Mouse (Mus musculus) liver, embryonic 11.5 days (tissue): ENCODE measurements at regions not wholly inside any gene's neighbourhood (a gene's known extent, or its start where the extent isn't known, plus 50 kb on each side); places are given as distances from the start of the nearest gene placed in this dataset.

Experiments
- ATAC-seq: fragments of 200-750 bp; cut with Nextera tagmentation; replicated peaks from 2 replicates; pipeline ENCODE4 v1.8.0; 2017; ENCODE audit warnings: moderate number of reproducible peaks, mild to moderate bottlenecking, moderate TSS enrichment, moderate library complexity; ENCODE audit not compliant: low FRiP score
- DNase-seq: peaks from one replicate; pipeline ENCODE4 v3.0.0-alpha.2; 2017; ENCODE audit warnings: low spot score
- H3K27ac ChIP-seq: fragments of 300-500 bp; sonication (generic); 2 replicates; pipeline ENCODE4 v1.5.1; 2014; ENCODE audit warnings: mild to moderate bottlenecking, low read depth, low read length, control low read depth
- H3K27me3 ChIP-seq: fragments of 300-500 bp; sonication (generic); replicated peaks from 2 replicates; pipeline ENCODE4 v1.6.1; 2014; ENCODE audit warnings: low read length, mixed read lengths; ENCODE audit not compliant: control insufficient read depth, insufficient read depth
- H3K36me3 ChIP-seq: fragments of 300-500 bp; sonication (generic); 2 replicates; pipeline ENCODE4 v1.6.1; 2014; ENCODE audit warnings: mild to moderate bottlenecking, low read length, moderate library complexity, mixed read lengths; ENCODE audit not compliant: control insufficient read depth, insufficient read depth
- H3K4me1 ChIP-seq: fragments of 300-500 bp; sonication (generic); replicated peaks from 2 replicates; pipeline ENCODE4 v1.6.1; 2014; ENCODE audit warnings: low read length, mixed read lengths; ENCODE audit not compliant: control insufficient read depth, insufficient read depth
- H3K4me2 ChIP-seq: fragments of 300-500 bp; sonication (generic); 2 replicates; pipeline ENCODE4 v1.6.1; 2014; ENCODE audit warnings: mild to moderate bottlenecking, control low read depth, moderate library complexity
- H3K4me3 ChIP-seq: fragments of 300-500 bp; sonication (generic); 2 replicates; pipeline ENCODE4 v1.5.1; 2014; ENCODE audit warnings: low read depth, low read length, control low read depth
- H3K9ac ChIP-seq: fragments of 300-500 bp; sonication (generic); 2 replicates; pipeline ENCODE4 v1.6.1; 2014; ENCODE audit warnings: low read depth, low read length, control low read depth
- H3K9me3 ChIP-seq: fragments of 300-500 bp; sonication (generic); 2 replicates; pipeline ENCODE4 v1.6.1; 2016; ENCODE audit warnings: low read length, inconsistent platforms, mixed read lengths; ENCODE audit not compliant: control insufficient read depth
- WGBS: fragments of 180-500 bp; shearing (Covaris S2); extraction: QIAGEN DNeasy Blood & Tissue Kit; methylation state at CpG from one replicate; pipeline ENCODE4 v1.1.7; 2014; 5-methylcytosine and 5-hydroxymethylcytosine counted together

DNA sequence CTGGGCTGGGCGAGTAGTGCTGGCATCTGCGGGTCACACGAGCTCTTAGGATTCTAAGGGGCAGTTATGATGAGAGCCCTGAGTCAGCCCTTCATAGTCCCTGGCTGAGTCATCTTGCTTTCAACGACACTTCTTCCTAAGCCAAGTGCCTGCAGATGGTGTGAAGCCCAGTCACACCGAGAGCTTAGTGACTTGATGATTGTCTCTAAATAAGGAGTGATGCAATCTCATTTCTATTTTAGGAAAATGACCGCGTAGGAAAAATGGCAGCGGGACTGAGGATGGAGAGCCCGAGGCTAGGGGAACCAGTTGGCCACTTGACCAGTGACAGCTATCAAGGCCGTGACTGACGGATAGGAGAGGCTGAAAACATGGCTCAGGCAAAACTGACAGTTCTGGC is 277.6 kb downstream of the Rngtt start:
- WGBS = 52% methylated on average over 11 of the region's 11 CpGs
- Histone ChIP-seq H3K36me3 (no peaks in the 10 kb centered on the region), H3K27ac (no peak overlapping the region), H3K27me3 (no peaks in the 10 kb centered on the region), H3K4me2 (0 out of 2 replicates have a peak overlapping the region, but pooled peaks have one; percentile 59), H3K4me1 (peaks cover 5% of the 10 kb centered on the region; the same call in 1 of the 2 replicates), H3K9ac (no peak overlapping the region), H3K4me3 (no peak overlapping the region), H3K9me3 (no peaks in the 10 kb centered on the region)
- DNase-seq (no peak), ATAC-seq (no peak)

DNA sequence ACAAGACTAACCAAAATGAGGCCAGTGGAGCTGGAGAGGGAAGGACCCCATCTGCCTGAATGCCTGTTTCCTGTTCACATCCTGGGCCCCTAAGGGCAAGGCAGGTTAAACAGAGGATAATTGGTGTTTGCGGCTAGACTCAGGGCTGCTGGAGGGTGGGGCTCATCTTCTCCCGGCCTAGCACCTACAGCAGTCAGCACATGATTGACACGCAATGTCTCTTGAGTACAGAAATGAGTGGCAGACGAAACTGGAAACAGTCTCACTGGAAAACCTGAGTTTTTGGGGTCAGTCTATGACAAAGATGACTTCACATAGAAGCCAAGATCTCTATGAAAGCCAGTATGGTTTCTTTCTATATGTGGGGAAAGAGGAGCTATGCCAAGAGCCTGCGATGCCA is 278.0 kb downstream of the Rngtt start:
- no peaks in the 10 kb centered on the region for H3K27me3 ChIP-seq
- 65% methylated on average over 5 of the region's 5 CpGs for WGBS
- H3K4me1 ChIP-seq = peaks cover 5% of the 10 kb centered on the region; the same call in 1 of the 2 replicates
- no peak overlapping the region for H3K9ac ChIP-seq
- no peak overlapping the region for H3K4me2 ChIP-seq
- DNase-seq (no peak), ATAC-seq (no peak)
- no peak overlapping the region for H3K4me3 ChIP-seq
- H3K36me3 ChIP-seq = no peaks in the 10 kb centered on the region
- no peaks in the 10 kb centered on the region for H3K9me3 ChIP-seq
- H3K27ac ChIP-seq = no peak overlapping the region

DNA sequence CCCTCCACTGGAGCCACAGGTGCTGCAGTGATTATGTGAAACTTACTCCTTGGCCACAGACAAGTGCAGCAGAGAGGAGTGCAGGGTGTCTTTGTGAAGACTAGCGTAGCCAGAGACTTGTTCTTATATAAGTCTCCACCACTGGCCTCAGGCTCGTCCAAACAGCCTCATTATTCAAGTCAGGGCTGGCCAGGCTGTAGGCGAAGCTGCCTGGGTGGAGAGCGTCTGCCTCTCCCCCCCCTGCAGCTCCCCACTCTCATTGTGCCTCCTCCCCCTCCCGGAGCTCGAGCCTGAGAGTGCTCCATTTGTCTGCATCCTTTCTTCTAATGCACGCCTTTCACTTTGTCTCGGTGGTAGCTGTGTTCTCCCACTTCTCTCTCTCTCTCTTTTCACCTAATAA is 279.1 kb downstream of the Rngtt start:
- no peak for ATAC-seq
- DNase-seq = no peak
- H3K4me2 ChIP-seq = no peak overlapping the region

DNA sequence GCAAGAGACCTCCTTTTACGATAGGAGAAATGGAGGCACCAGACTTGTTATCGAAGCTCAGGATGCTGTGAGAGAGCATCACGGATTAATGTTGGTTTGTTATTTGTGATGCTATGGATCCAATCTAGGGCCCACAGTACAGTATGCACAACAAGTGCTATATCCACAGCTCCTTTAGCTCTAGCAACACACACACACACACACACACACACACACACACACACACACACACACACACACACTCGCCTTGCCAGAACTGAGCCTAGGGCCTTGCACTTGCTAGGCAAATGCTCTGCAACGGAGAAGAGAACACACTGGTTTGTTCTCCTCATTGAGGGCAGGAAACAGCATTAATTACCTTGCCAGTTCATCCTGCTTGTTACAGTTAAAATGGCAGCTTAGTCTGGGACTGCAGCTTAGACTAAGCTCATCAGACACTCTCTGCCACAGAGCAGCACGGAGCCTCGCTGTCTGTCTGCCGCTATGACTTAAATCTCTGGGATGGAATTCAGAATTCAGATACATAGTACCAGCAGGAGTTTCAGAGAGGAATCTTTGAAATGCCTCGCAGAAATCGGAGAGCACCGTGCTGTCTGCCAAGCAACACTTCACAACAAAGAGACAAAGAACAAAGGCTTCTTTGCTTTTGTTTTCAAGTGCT is 285.0 kb downstream of the Rngtt start:
- Histone ChIP-seq H3K27me3 (no peaks in the 10 kb centered on the region), H3K9me3 (no peaks in the 10 kb centered on the region), H3K27ac (no peak overlapping the region), H3K4me3 (no peak overlapping the region), H3K9ac (no peak overlapping the region), H3K4me1 (no peaks in the 10 kb centered on the region), H3K4me2 (no peak overlapping the region), H3K36me3 (no peaks in the 10 kb centered on the region)
- 65% methylated on average over 11 of the region's 11 CpGs for WGBS
- no peak for DNase-seq
- no peak for ATAC-seq

More for the DNA sequence above, 279.1 kb downstream of the Rngtt start:
- H3K4me1 ChIP-seq = peaks cover 5% of the 10 kb centered on the region; the same call in 1 of the 2 replicates
- H3K9me3 ChIP-seq = no peaks in the 10 kb centered on the region
- WGBS = 26% methylated on average over 8 of the region's 8 CpGs
- H3K36me3 ChIP-seq = no peaks in the 10 kb centered on the region
- H3K27ac ChIP-seq = no peak overlapping the region
- H3K27me3 ChIP-seq = no peaks in the 10 kb centered on the region
- no peak overlapping the region for H3K9ac ChIP-seq
- H3K4me3 ChIP-seq = no peak overlapping the region

DNA sequence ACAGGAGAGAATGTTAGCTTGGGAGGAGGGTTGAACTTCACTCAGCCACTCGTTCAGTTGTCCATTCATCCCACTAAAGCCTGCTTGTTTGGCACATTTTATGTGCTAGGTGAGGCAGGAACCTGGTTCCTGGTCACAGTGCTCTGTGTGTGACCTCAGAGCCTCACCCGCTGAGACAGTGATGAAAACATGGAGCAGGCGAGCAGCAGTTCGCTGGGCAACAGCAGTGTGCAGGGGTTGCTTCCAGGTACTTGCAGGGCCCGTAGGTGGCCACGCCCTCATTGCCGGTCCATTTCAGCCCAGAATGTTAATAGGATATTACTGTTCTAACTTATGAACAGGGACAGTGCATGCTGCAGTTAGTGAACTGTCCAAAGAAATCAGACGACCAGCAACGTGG is 285.7 kb downstream of the Rngtt start:
- H3K27ac ChIP-seq = no peak overlapping the region
- no peaks in the 10 kb centered on the region for H3K9me3 ChIP-seq
- no peak overlapping the region for H3K4me3 ChIP-seq
- H3K4me1 ChIP-seq = no peaks in the 10 kb centered on the region
- no peak for ATAC-seq
- DNase-seq = no peak
- no peaks in the 10 kb centered on the region for H3K27me3 ChIP-seq
- H3K4me2 ChIP-seq = no peak overlapping the region
- WGBS = 76% methylated on average over 9 of the region's 9 CpGs
- H3K9ac ChIP-seq = no peak overlapping the region
- H3K36me3 ChIP-seq = no peaks in the 10 kb centered on the region

DNA sequence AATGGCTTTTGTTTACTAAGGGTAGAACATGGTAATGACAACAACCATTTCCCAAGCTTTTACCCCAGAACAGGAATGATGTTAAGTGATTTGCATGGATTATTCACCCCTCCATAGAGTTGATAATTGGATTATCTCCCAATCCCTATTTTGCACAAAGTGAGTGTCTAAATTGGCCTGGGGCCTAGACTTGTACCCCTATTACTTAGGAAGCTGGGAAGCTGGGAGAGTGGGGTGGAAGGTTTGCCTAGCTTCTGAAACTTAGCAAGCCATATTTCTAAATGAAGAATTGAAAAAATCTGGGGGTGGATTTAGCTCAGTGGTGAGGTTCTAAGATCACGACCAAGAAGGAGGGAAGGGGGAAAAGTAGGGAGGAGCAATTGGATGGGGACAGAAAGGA is 289.9 kb downstream of the Rngtt start:
- H3K36me3 ChIP-seq = no peaks in the 10 kb centered on the region

DNA sequence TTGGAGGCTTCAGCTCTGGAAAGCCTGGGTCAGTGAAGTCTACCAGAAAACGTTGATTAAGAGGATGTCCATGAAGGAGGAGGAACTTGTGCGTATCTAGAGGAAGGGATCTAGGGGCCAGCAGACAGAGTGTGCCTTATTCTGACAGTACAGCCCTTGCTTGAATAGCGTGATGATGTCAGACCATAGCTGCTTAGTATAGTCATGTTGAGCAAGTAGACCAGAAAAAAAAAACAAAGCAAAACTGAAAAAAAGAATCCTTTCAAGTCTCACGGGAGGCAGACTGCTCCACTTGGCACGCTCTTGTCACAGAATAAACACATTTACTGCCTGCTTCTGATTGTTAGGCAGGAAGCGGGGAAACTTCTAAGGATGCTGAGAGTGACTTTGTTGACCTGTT is 290.7 kb downstream of the Rngtt start:
- no peak overlapping the region for H3K9ac ChIP-seq
- DNase-seq = no peak
- no peak overlapping the region for H3K27ac ChIP-seq
- H3K4me1 ChIP-seq = no peaks in the 10 kb centered on the region
- H3K36me3 ChIP-seq = no peaks in the 10 kb centered on the region
- no peak overlapping the region for H3K4me3 ChIP-seq
- WGBS = 62% methylated on average over 6 of the region's 6 CpGs
- ATAC-seq = no peak
- H3K9me3 ChIP-seq = no peaks in the 10 kb centered on the region
- no peaks in the 10 kb centered on the region for H3K27me3 ChIP-seq
- no peak overlapping the region for H3K4me2 ChIP-seq

More for the DNA sequence above, 289.9 kb downstream of the Rngtt start:
- Histone ChIP-seq H3K4me2 (no peak overlapping the region), H3K4me3 (no peak overlapping the region), H3K27me3 (no peaks in the 10 kb centered on the region), H3K9me3 (no peaks in the 10 kb centered on the region), H3K4me1 (no peaks in the 10 kb centered on the region), H3K9ac (no peak overlapping the region), H3K27ac (no peak overlapping the region)
- no peak for ATAC-seq
- DNase-seq = no peak
- 63% methylated on average over 1 of the region's 1 CpGs for WGBS

DNA sequence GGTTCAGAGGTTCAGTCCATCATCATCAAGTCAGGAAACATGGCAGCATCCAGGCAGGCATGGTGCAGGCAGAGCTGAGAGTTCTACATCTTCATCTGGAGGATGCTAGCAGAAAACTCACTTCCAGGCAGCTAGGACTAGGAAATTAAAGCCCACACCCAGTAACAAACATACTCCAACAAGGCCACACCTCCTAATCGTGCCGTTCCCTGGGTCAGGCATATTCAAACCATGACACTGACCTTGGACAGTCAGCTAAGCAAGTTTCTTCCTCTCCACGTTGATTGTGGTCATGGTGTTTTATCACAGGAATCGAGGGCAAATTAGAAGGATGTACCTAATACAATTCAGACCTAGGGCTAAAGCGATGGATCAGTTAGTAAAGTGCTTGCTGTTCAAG is 294.5 kb downstream of the Rngtt start:
- H3K36me3 ChIP-seq = no peaks in the 10 kb centered on the region
- H3K9me3 ChIP-seq = no peaks in the 10 kb centered on the region
- H3K4me2 ChIP-seq = no peak overlapping the region
- ATAC-seq (no peak), DNase-seq (no peak)
- no peaks in the 10 kb centered on the region for H3K4me1 ChIP-seq
- no peak overlapping the region for H3K9ac ChIP-seq
- H3K27ac ChIP-seq = no peak overlapping the region
- H3K27me3 ChIP-seq = no peaks in the 10 kb centered on the region
- H3K4me3 ChIP-seq = no peak overlapping the region
- WGBS = 88% methylated on average over 5 of the region's 5 CpGs

DNA sequence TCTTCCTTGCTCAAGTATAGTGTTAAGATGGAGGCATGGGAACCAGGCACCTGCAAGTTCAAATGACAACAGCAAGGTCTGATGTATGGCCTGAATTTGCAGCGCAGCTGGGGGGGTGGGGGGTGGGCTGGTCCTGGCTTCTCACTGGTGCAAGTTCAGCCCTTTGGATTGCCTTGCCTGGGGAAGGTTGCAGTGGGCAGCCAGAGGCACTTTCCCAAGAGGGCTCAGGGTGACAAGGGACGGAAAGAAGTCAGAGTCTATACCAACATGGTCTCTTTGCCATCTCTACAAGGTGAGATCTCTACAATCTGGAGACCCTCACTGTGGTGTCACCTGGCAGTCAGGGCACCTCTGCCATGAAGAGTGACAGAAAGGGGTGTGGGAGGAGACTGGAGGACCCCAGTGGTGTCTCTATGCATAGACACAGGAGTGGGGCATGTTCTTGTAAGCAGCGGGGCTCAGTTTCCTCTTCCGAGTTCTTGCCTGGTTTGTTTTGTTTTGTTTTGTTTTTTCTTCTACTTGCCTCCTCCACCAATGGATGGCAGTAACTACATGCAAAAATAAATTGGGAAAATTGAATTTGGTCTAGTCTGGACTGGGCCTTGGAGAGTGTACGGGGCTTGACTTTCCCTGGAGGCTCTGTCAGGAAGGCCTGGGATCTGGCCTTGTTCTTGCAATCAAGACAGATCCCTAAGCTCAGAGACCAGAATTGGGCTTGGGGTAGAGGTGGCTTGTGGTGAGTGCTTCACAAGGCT is 284.4 kb upstream of the Cnr1 start:
- Histone ChIP-seq H3K36me3 (no peaks in the 10 kb centered on the region), H3K9ac (no peak overlapping the region), H3K27me3 (no peaks in the 10 kb centered on the region), H3K4me3 (no peak overlapping the region), H3K4me2 (no peak overlapping the region), H3K27ac (no peak overlapping the region), H3K4me1 (no peaks in the 10 kb centered on the region), H3K9me3 (no peaks in the 10 kb centered on the region)
- DNase-seq = no peak
- ATAC-seq = no peak
- WGBS = 89% methylated on average over 5 of the region's 5 CpGs
